Mouse (Mus musculus): ENCODE data around the gene Tmpo. TPM values are rescaled to one million over a fixed set of nuclear protein-coding genes. Genes with fewer than 3 reads are reported as not detected.

The Tmpo gene
- polyA plus RNA-seq, 1 experiment from 2014 or later, result 191 TPM

- WGBS, result 96% methylated on average over 1 of the region's 1 CpGs
Measured at GRCm38 (mm10) chr10:91100101-91100500, 81.0 kb downstream of the Tmpo start.

GRCm38 (mm10) chr10:91098056-91098455 is 83.1 kb downstream of the Tmpo start:
- Histone ChIP-seq H3K4me3 (ENCODE audit: low read length) (no peak overlapping the region), H3K27me3 (ENCODE audit: insufficient read depth, low read length) (no peaks in the 10 kb centered on the region), H3K4me1 (ENCODE audit: insufficient read depth, low read length) (no peaks in the 10 kb centered on the region), H3K9me3 (ENCODE audit: low read length) (no peaks in the 10 kb centered on the region), H3K9ac (replicated peaks; ENCODE audit: low read length) (no peak overlapping the region), H3K27ac (ENCODE audit: low read length) (no peak overlapping the region), H3K36me3 (ENCODE audit: insufficient read depth, low read length) (peaks cover 42% of the 10 kb centered on the region), H3K4me2 (replicated peaks; ENCODE audit: low read depth, low read length) (no peak overlapping the region)
- no peak for ATAC-seq (ENCODE audit: low FRiP score, low TSS enrichment)
- 94% methylated on average over 8 of the region's 8 CpGs for WGBS

More at GRCm38 (mm10) chr10:91100101-91100500, 81.0 kb downstream of the Tmpo start:
- Histone ChIP-seq H3K4me1 (ENCODE audit: insufficient read depth, low read length) (no peaks in the 10 kb centered on the region), H3K27ac (ENCODE audit: low read length) (no peak overlapping the region), H3K36me3 (ENCODE audit: insufficient read depth, low read length) (peaks cover 35% of the 10 kb centered on the region), H3K27me3 (ENCODE audit: insufficient read depth, low read length) (no peaks in the 10 kb centered on the region), H3K4me3 (ENCODE audit: low read length) (no peak overlapping the region), H3K9me3 (ENCODE audit: low read length) (no peaks in the 10 kb centered on the region), H3K4me2 (replicated peaks; ENCODE audit: low read depth, low read length) (no peak overlapping the region), H3K9ac (replicated peaks; ENCODE audit: low read length) (no peak overlapping the region)
- ATAC-seq (ENCODE audit: low FRiP score, low TSS enrichment), result no peak

Other genes with a start within 250 kb of the Tmpo start
- gene Apaf1, start 98.5 kb downstream of the Tmpo start, polyA plus RNA-seq (2015; fragmentation: Nextera tagmentation; extraction: Ambion mirVana), result 15.8 and 18.8 TPM in 2 replicates
- 37.6 and 39.3 TPM in 2 replicates for gene Ikbip, start 98.4 kb downstream of the Tmpo start, polyA plus RNA-seq (2015; fragmentation: Nextera tagmentation; extraction: Ambion mirVana)
- gene Slc25a3, start 57.3 kb downstream of the Tmpo start, polyA plus RNA-seq (2015; fragmentation: Nextera tagmentation; extraction: Ambion mirVana), result 673 and 685 TPM in 2 replicates

Data from kidney, embryonic 16.5 days (tissue).